In genomic region chr13:55210193-55210970, GRCm38 (mm10) we compare ENCODE assay signal across 7 mouse cellular contexts. TPM values are rescaled to one million over a fixed set of nuclear protein-coding genes. Genes with fewer than 3 reads are reported as not detected.
DNase-seq lines count a peak whose midpoint lies in the region; ATAC-seq and TF ChIP-seq lines count a peak whose summit lies in the region.

No protein-coding gene starts in this region.

- intact Hi-C loops in gastrocnemius, adult 2 months (cut with DNase I): loop anchor here (2.0 kb wide), 1 partner anchor 20 kb away; no protein-coding TSS in a partner anchor

- H3K4me1 ChIP-seq in hindbrain, embryonic 13.5 days (replicated peaks): peaks cover 44% of the 10 kb centered on the region
- peaks cover 59% of the 10 kb centered on the region for H3K4me1 ChIP-seq in megakaryocyte, embryonic 14.5 days

- TF ChIP-seq CTCF in gastrocnemius, adult 2 months (IDR thresholded peaks at IDR 0.05): no peak

- H3K27ac ChIP-seq in gastrocnemius, adult 2 months: peak overlapping the region; percentile 92
- H3K27ac ChIP-seq in hindbrain, embryonic 13.5 days: peak overlapping the region; percentile 98

- ATAC-seq in common myeloid progenitor, adult 5-6 weeks (replicated peaks; ENCODE audit: low read depth, poor library complexity, severe bottlenecking): peak; percentile 13
- peak; percentile 58 for ATAC-seq in hindbrain, embryonic 13.5 days (ENCODE audit: low FRiP score)

- H3K4me2 ChIP-seq in hindbrain, embryonic 13.5 days: peak overlapping the region; percentile 83

- H3K9me3 ChIP-seq in hindbrain, embryonic 13.5 days: no peaks in the 10 kb centered on the region
- peaks cover 28% of the 10 kb centered on the region for H3K9me3 ChIP-seq in megakaryocyte, embryonic 14.5 days

- H3K9ac ChIP-seq in hindbrain, embryonic 13.5 days: peak overlapping the region; percentile 97

- H3K27me3 ChIP-seq in hindbrain, embryonic 13.5 days: no peaks in the 10 kb centered on the region
- H3K27me3 ChIP-seq in megakaryocyte, embryonic 14.5 days (replicated peaks): no peaks in the 10 kb centered on the region

- 1% methylated on average over 70 of the region's 77 CpGs for WGBS in hindbrain, embryonic 13.5 days

- H3K36me3 ChIP-seq in hindbrain, embryonic 13.5 days: no peaks in the 10 kb centered on the region; the same call in 1 of the 2 replicates
- H3K36me3 ChIP-seq in megakaryocyte, embryonic 14.5 days (replicated peaks; ENCODE audit: low read length): peaks cover 33% of the 10 kb centered on the region

- H3K4me3 ChIP-seq in gastrocnemius, adult 2 months: peak overlapping the region; percentile 94
- H3K4me3 ChIP-seq in hindbrain, embryonic 13.5 days: peak overlapping the region; percentile 82
- H3K4me3 ChIP-seq in megakaryocyte, embryonic 14.5 days (replicated peaks): peak overlapping the region; percentile 99

- DNase-seq in adrenal gland, postnatal 4 days (ENCODE audit: low spot score in 2 of 2): peak; percentile 40 to 55
- DNase-seq in gastrocnemius, adult 2 months: peak; percentile 69
- DNase-seq in layer of hippocampus, postnatal 36 days: peak; percentile 23 to 25
- DNase-seq in right cerebral cortex, postnatal 25 days: peak; percentile 76

RNA-seq across cellular contexts. Expression of gene Nsd1, which starts 0.8 kb away (rescaled TPM):
- total RNA-seq in adrenal gland, postnatal 4 days (2021): 100 to 1,000 TPM; 168 to 172 TPM
- 110 and 124 TPM in 2 replicates for total RNA-seq in common myeloid progenitor, adult 5-6 weeks (2017)
- total RNA-seq in gastrocnemius, adult 2 months (2021): 10 to 100 TPM; 49.5 to 56.7 TPM
- polyA plus RNA-seq in hindbrain, embryonic 13.5 days (2015; fragmentation: Nextera tagmentation; extraction: Ambion mirVana): 70.7 and 73.5 TPM in 2 replicates
- total RNA-seq in layer of hippocampus, postnatal 36 days (2021): 100 to 1,000 TPM; 124 to 131 TPM
- polyA plus RNA-seq in megakaryocyte, embryonic 14.5 days (2012; ENCODE audit: insufficient read depth, low replicate concordance): 2.5 and 2.7 TPM in 2 replicates

RNA-seq across cellular contexts. Expression of gene Fgfr4, which starts 57.9 kb away (rescaled TPM):
- total RNA-seq in adrenal gland, postnatal 4 days (2021): 10 to 100 TPM; 35.8 to 39.6 TPM
- total RNA-seq in common myeloid progenitor, adult 5-6 weeks (2017): not detected in 2 replicates
- total RNA-seq in gastrocnemius, adult 2 months (2021): 1 to 10 TPM; 2.1 to 2.3 TPM
- polyA plus RNA-seq in hindbrain, embryonic 13.5 days (2015; fragmentation: Nextera tagmentation; extraction: Ambion mirVana): 1.1 and 2.0 TPM in 2 replicates
- under 1 TPM; 0.20 to 0.43 TPM for total RNA-seq in layer of hippocampus, postnatal 36 days (2021)
- polyA plus RNA-seq in megakaryocyte, embryonic 14.5 days (2012; ENCODE audit: insufficient read depth, low replicate concordance): not detected in 2 replicates

Comparison
In these comparisons a context has a peak if more than half of its experiments do, and no peak if none do; other contexts are left out.
1. Peak in every context shown above with its lines: DNase-seq, ATAC-seq, H3K4me3 ChIP-seq and H3K27ac ChIP-seq.
2. DNase-seq: peak in every context shown above with its lines; median percentile 76 in right cerebral cortex, postnatal 25 days; 69 in gastrocnemius, adult 2 months; 48 in adrenal gland, postnatal 4 days; 24 in layer of hippocampus, postnatal 36 days.
3. RNA of gene Fgfr4, which starts 57.9 kb away (total RNA-seq): 35.8 to 39.6 TPM in adrenal gland, postnatal 4 days; 2.1 to 2.3 TPM in gastrocnemius, adult 2 months, 0.20 to 0.43 TPM in layer of hippocampus, postnatal 36 days and not detected in common myeloid progenitor, adult 5-6 weeks; every median in the first group is over 10 times any median in the second.